ENCODE assay signal across 8 mouse cellular contexts in genomic region chr14:55659960-55660573, GRCm38 (mm10). TPM values are rescaled to one million over a fixed set of nuclear protein-coding genes. Genes with fewer than 3 reads are reported as not detected.
DNase-seq lines count a peak whose midpoint lies in the region; ATAC-seq lines count a peak whose summit lies in the region.

TSS of gene Mdp1 (minus strand) at chr14:55660508.

- no peaks in the 10 kb centered on the region for H3K27me3 ChIP-seq in intestine, embryonic 15.5 days (replicated peaks)

- H3K36me3 ChIP-seq in intestine, embryonic 15.5 days, result peaks cover 12% of the 10 kb centered on the region

- DNase-seq in adrenal gland, postnatal 10 days, result peak; percentile 87
- peak; percentile 76 for DNase-seq in embryo, embryonic 11.5 days (ENCODE audit: low read depth, low spot score)
- DNase-seq in gastrocnemius, postnatal 36 days, result peak; percentile 64 to 66
- DNase-seq in left cerebral cortex, postnatal 25 days (ENCODE audit: low spot score in 2 of 2), result peak; percentile 84 to 92
- peak; percentile 76 for DNase-seq in mesoderm, embryonic 11.5 days (ENCODE audit: low read depth, low spot score)
- DNase-seq in right cerebral cortex, postnatal 25 days, result peak; percentile 84
- peak; percentile 85 for DNase-seq in yolk sac, embryonic 10.5 days (ENCODE audit: low spot score)

- peak within 1 kb of the TSS; percentile 74 for H3K9ac ChIP-seq in intestine, embryonic 15.5 days

- under 1% methylated on average over 39 of the region's 39 CpGs for WGBS in intestine, embryonic 15.5 days

- no peaks in the 10 kb centered on the region for H3K9me3 ChIP-seq in intestine, embryonic 15.5 days

- H3K27ac ChIP-seq in intestine, embryonic 15.5 days, result peak within 1 kb of the TSS; percentile 60; the same call in 1 of the 2 replicates

- peak within 1 kb of the TSS; percentile 61 for H3K4me3 ChIP-seq in intestine, embryonic 15.5 days (replicated peaks)

- H3K4me2 ChIP-seq in intestine, embryonic 15.5 days (replicated peaks), result peak within 1 kb of the TSS; percentile 61

- H3K4me1 ChIP-seq in intestine, embryonic 15.5 days (replicated peaks), result peaks cover 4% of the 10 kb centered on the region; the same call in 1 of the 2 replicates

- intact Hi-C loops in gastrocnemius, postnatal 36 days (cut with DNase I), result no loop called here
- intact Hi-C loops in left cerebral cortex, postnatal 25 days (cut with DNase I), result no loop called here

- ATAC-seq in intestine, embryonic 15.5 days, result peak; percentile 92

RNA-seq across cellular contexts. Expression of gene Mdp1, which starts in this region (rescaled TPM):
- 10 to 100 TPM; 42.4 to 51.7 TPM for total RNA-seq in adrenal gland, postnatal 10 days (2021)
- total RNA-seq in gastrocnemius, postnatal 36 days (2021), result 10 to 100 TPM; 14.2 to 16.8 TPM
- 58.4 and 62.1 TPM in 2 replicates for polyA plus RNA-seq in intestine, embryonic 15.5 days (2015; fragmentation: Nextera tagmentation; extraction: Ambion mirVana)
- total RNA-seq in left cerebral cortex, postnatal 25 days (2021), result 10 to 100 TPM; 36.9 to 40.1 TPM

Comparison
In these comparisons a context has a peak if more than half of its experiments do, and no peak if none do; other contexts are left out.
1. Peak in every context shown above with its lines: DNase-seq, ATAC-seq, H3K4me3 ChIP-seq and H3K27ac ChIP-seq.